ENCODE assay signal across 8 mouse cellular contexts in genomic region chr11:103131701-103132575, GRCm38 (mm10). TPM values are rescaled to one million over a fixed set of nuclear protein-coding genes. Genes with fewer than 3 reads are reported as not detected.
DNase-seq lines count a peak whose midpoint lies in the region; ATAC-seq and TF ChIP-seq lines count a peak whose summit lies in the region.

Gene Hexim2 (plus strand): TSS chr11:103132429.

- no peak for TF ChIP-seq EP300 in MEL (IDR thresholded peaks at IDR 0.05; ENCODE audit: low read depth in 1 of 2, low read length in 2 of 2)
- no peak for TF ChIP-seq EP300 in heart, postnatal 0 days (IDR thresholded peaks at IDR 0.05; ENCODE audit: low read depth)

- peaks cover 0 to 43% of the 10 kb centered on the region in 2 experiments; a peak in 2 of 4 replicates for H3K36me3 ChIP-seq in MEL (ENCODE audit: control insufficient read depth in 1 of 2, insufficient read depth in 2 of 2, low read length in 2 of 2)
- no peaks in the 10 kb centered on the region; the same call in 1 of the 2 replicates for H3K36me3 ChIP-seq in heart, postnatal 0 days (replicated peaks; ENCODE audit: control insufficient read depth, insufficient read depth, low read length)

- H3K27me3 ChIP-seq in MEL (ENCODE audit: control insufficient read depth in 1 of 2, insufficient read depth in 2 of 2, low read length in 2 of 2), result no peaks in the 10 kb centered on the region
- H3K27me3 ChIP-seq in heart, postnatal 0 days (ENCODE audit: control insufficient read depth, insufficient read depth, low read length), result no peaks in the 10 kb centered on the region

- H3K4me1 ChIP-seq in MEL (ENCODE audit: control insufficient read depth in 1 of 2, insufficient read depth in 2 of 2, low read length in 2 of 2), result peaks cover 22 to 30% of the 10 kb centered on the region in 2 experiments
- H3K4me1 ChIP-seq in bone marrow macrophage, adult 2 months (ENCODE audit: control insufficient read depth, insufficient read depth, low read length), result peaks cover 32% of the 10 kb centered on the region
- peaks cover 17% of the 10 kb centered on the region; the same call in 1 of the 2 replicates for H3K4me1 ChIP-seq in heart, postnatal 0 days (ENCODE audit: control insufficient read depth, insufficient read depth)

- ATAC-seq in erythroid progenitor cell, adult 5-6 weeks (replicated peaks; ENCODE audit: low FRiP score, poor library complexity, severe bottlenecking), result peak; percentile 47
- peak; percentile 47 for ATAC-seq in heart, postnatal 0 days (ENCODE audit: insufficient read depth, low read depth)

- H3K4me3 ChIP-seq in MEL (ENCODE audit: control insufficient read depth in 1 of 2, insufficient read depth in 1 of 2, low read depth in 2 of 2, low read length in 2 of 2), result peak within 1 kb of the TSS; percentile 95 to 97
- H3K4me3 ChIP-seq in bone marrow macrophage, adult 2 months (ENCODE audit: insufficient read depth, low read length), result peak within 1 kb of the TSS; percentile 93
- H3K4me3 ChIP-seq in heart, postnatal 0 days (ENCODE audit: low read depth, low read length), result peak within 1 kb of the TSS; percentile 100

- H3K27ac ChIP-seq in MEL (ENCODE audit: control insufficient read depth, low read depth, low read length), result peak within 1 kb of the TSS; percentile 81
- peak within 1 kb of the TSS; percentile 92 for H3K27ac ChIP-seq in bone marrow macrophage, adult 2 months (ENCODE audit: insufficient read depth, low read depth, low read length)
- peak within 1 kb of the TSS; percentile 100 for H3K27ac ChIP-seq in heart, postnatal 0 days (ENCODE audit: low read depth)

- H3K4me2 ChIP-seq in heart, postnatal 0 days (ENCODE audit: low read depth, low read length), result peak within 1 kb of the TSS; percentile 92

- no peaks in the 10 kb centered on the region for H3K9me3 ChIP-seq in MEL (replicated peaks; ENCODE audit: insufficient read depth, low read length)
- no peaks in the 10 kb centered on the region for H3K9me3 ChIP-seq in heart, postnatal 0 days (replicated peaks; ENCODE audit: control insufficient read depth, low read length)

- no peak for TF ChIP-seq CTCF in MEL (IDR thresholded peaks at IDR 0.05 in 2 of 3, conservative IDR thresholded peaks at IDR 0.05 in 1 of 3; ENCODE audit: control insufficient read depth in 1 of 3, insufficient read depth in 1 of 3, low read depth in 2 of 3, low read length in 3 of 3, poor library complexity in 1 of 3, severe bottlenecking in 1 of 3)
- TF ChIP-seq CTCF in bone marrow macrophage, adult 2 months (IDR thresholded peaks at IDR 0.05; ENCODE audit: low read depth, low read length), result no peak
- no peak for TF ChIP-seq CTCF in heart, postnatal 0 days (IDR thresholded peaks at IDR 0.05; ENCODE audit: low read depth)

- TF ChIP-seq POLR2A in MEL (IDR thresholded peaks at IDR 0.05; ENCODE audit: control insufficient read depth in 1 of 2, insufficient read depth in 1 of 2, low read depth in 1 of 2, low read length in 2 of 2, poor library complexity in 1 of 2), result no peak; a peak in 1 of 4 replicates
- peak; percentile 45; the same call in 1 of the 2 replicates for TF ChIP-seq POLR2A in bone marrow macrophage, adult 2 months (IDR thresholded peaks at IDR 0.05; ENCODE audit: borderline replicate concordance, low read depth, low read length)

- no peak for TF ChIP-seq RAD21 in MEL (IDR thresholded peaks at IDR 0.05; ENCODE audit: low read depth, low read length)

- H3K9ac ChIP-seq in MEL (ENCODE audit: control insufficient read depth, low read depth, low read length, poor library complexity, severe bottlenecking), result peak within 1 kb of the TSS; percentile 98
- peak within 1 kb of the TSS; percentile 100 for H3K9ac ChIP-seq in heart, postnatal 0 days (replicated peaks; ENCODE audit: low read depth, low read length)

- DNase-seq in MEL (ENCODE audit: low read depth, low spot score), result peak; percentile 76
- DNase-seq in heart, postnatal 0 days (ENCODE audit: low spot score), result peak; percentile 58
- DNase-seq in layer of hippocampus, postnatal 10 days (ENCODE audit: low spot score in 2 of 2), result peak; percentile 77 to 83
- DNase-seq in lung, postnatal 10 days, result peak; percentile 73
- peak; percentile 80 for DNase-seq in right cerebral cortex, postnatal 4 days
- DNase-seq in c-Kit-positive CD71-positive TER-119-positive erythroid progenitor cells, embryonic 14.5 days (ENCODE audit: low spot score), result no peak

- WGBS in heart, postnatal 0 days, result under 1% methylated on average over 39 of the region's 39 CpGs

- peaks cover 20% of the 10 kb centered on the region for H3K79me2 ChIP-seq in MEL (ENCODE audit: control insufficient read depth, insufficient read depth, low read length, poor library complexity)

TF ChIP-seq in MEL, 35 proteins besides CTCF, POLR2A, EP300 and RAD21:
- no peak for TF ChIP-seq USF2 (IDR thresholded peaks at IDR 0.05; ENCODE audit: borderline replicate concordance in 1 of 2, insufficient read depth in 1 of 2, low read depth in 1 of 2, low read length in 2 of 2)
- peak; percentile 17; the same call in 1 of the 2 replicates for TF ChIP-seq SIN3A (IDR thresholded peaks at IDR 0.05; ENCODE audit: low read length)
- TF ChIP-seq ZNF384 (IDR thresholded peaks at IDR 0.05; ENCODE audit: low read depth, low read length), result peak; percentile 33; the same call in 1 of the 2 replicates
- TF ChIP-seq TBP (IDR thresholded peaks at IDR 0.05; ENCODE audit: low read depth, low read length), result 0 out of 2 replicates have a peak, but pooled peaks have one; percentile 33
- 0 out of 2 replicates have a peak, but pooled peaks have one; percentile 23 for TF ChIP-seq MEF2A (IDR thresholded peaks at IDR 0.05; ENCODE audit: extremely low read depth, insufficient replicate concordance, low read depth, low read length, poor library complexity, severe bottlenecking)
- TF ChIP-seq POLR2AphosphoS2 (IDR thresholded peaks at IDR 0.05; ENCODE audit: low read length), result no peak; the same call in none of the 2 replicates
- TF ChIP-seq ETS1 (IDR thresholded peaks at IDR 0.05; ENCODE audit: low read depth, low read length), result peak; percentile 7; the same call in 1 of the 2 replicates
TF ChIP-seq in MEL: peak in this region for 5.

RNA-seq across cellular contexts. Expression of gene Hexim2, which starts in this region (rescaled TPM):
- total RNA-seq in MEL (2012; rRNA removed), result 12.3 and 17.2 TPM in 2 replicates
- 10 to 100 TPM in 1 of 2 experiments, not detected in 1; 12.5 TPM for polyA plus RNA-seq in MEL (2012; ENCODE audit: insufficient read depth in 1 of 2, insufficient read length in 2 of 2, low read depth in 1 of 2, low replicate concordance in 2 of 2, missing spikeins in 1 of 2)
- 3.1 and 3.6 TPM in 2 replicates for polyA plus RNA-seq in bone marrow macrophage, adult 2 months (2012; ENCODE audit: insufficient read depth, insufficient read length, missing spikeins)
- total RNA-seq in erythroid progenitor cell, adult 5-6 weeks (2015; ENCODE audit: low replicate concordance), result 1.8 and 3.8 TPM in 2 replicates
- total RNA-seq in erythroid progenitor cell, adult 5-6 weeks (2017; ENCODE audit: low replicate concordance), result 5.9 and 13.0 TPM in 2 replicates
- total RNA-seq in heart, postnatal 0 days (2014; rRNA removed; ENCODE audit: low replicate concordance), result 1.6 and 1.7 TPM in 2 replicates
- 4.2 and 4.9 TPM in 2 replicates for polyA plus RNA-seq in heart, postnatal 0 days (2015; fragmentation: Nextera tagmentation; extraction: Ambion mirVana)
- 10 to 100 TPM; 14.4 to 16.9 TPM for total RNA-seq in layer of hippocampus, postnatal 10 days (2021)
